Mouse (Mus musculus) hindbrain, embryonic 15.5 days (tissue): ENCODE data around the gene Zfp710. TPM values are rescaled to one million over a fixed set of nuclear protein-coding genes. Genes with fewer than 3 reads are reported as not detected.

Experiments used
- ATAC-seq: fragments of 200-750 bp; cut with Nextera tagmentation; 2 replicates; pipeline ENCODE4 v1.8.0; 2017; ENCODE audit warnings: low read depth, moderate number of reproducible peaks, moderate TSS enrichment; ENCODE audit not compliant: low FRiP score
- H3K27ac ChIP-seq: fragments of 300-500 bp; sonication (generic); replicated peaks from 2 replicates; pipeline ENCODE4 v1.5.1; 2015; ENCODE audit warnings: mild to moderate bottlenecking, inconsistent platforms
- H3K27me3 ChIP-seq: fragments of 300-500 bp; sonication (generic); 2 replicates; pipeline ENCODE4 v1.6.1; 2015; ENCODE audit warnings: control low read depth, inconsistent platforms
- H3K36me3 ChIP-seq: fragments of 300-500 bp; sonication (generic); 2 replicates; pipeline ENCODE4 v1.6.1; 2015; ENCODE audit warnings: control low read depth, inconsistent platforms
- H3K4me1 ChIP-seq: fragments of 300-500 bp; sonication (generic); replicated peaks from 2 replicates; pipeline ENCODE4 v1.6.1; 2015; ENCODE audit warnings: control low read depth, inconsistent platforms
- H3K4me2 ChIP-seq: fragments of 300-500 bp; sonication (generic); 2 replicates; pipeline ENCODE4 v1.6.1; 2015; ENCODE audit warnings: moderate library complexity, mild to moderate bottlenecking, inconsistent platforms
- H3K4me3 ChIP-seq: fragments of 300-500 bp; sonication (generic); 2 replicates; pipeline ENCODE4 v1.5.1; 2015; ENCODE audit warnings: mild to moderate bottlenecking, inconsistent platforms
- H3K9ac ChIP-seq: fragments of 300-500 bp; sonication (generic); 2 replicates; pipeline ENCODE4 v1.6.1; 2015; ENCODE audit warnings: inconsistent platforms
- H3K9me3 ChIP-seq: fragments of 300-500 bp; sonication (generic); 2 replicates; pipeline ENCODE4 v1.6.1; 2016; ENCODE audit warnings: control low read depth, inconsistent platforms
- WGBS: fragments of 180-500 bp; shearing (Covaris S2); methylation state at CpG from one replicate; pipeline ENCODE4 v1.1.7; 2015; 5-methylcytosine and 5-hydroxymethylcytosine counted together
- polyA plus RNA-seq: library from polyadenylated mRNA; unstranded; fragments of >200 nt; fragmentation: Nextera tagmentation; extraction: Ambion mirVana; gene quantifications from 2 replicates; pipeline ENCODE4 v1.2.1, GENCODE M21; 2015

The Zfp710 gene
- polyA plus RNA-seq, 1 experiment from 2014 or later = 16.3 TPM

GRCm38 (mm10) chr7:80134454-80135172 is 110.0 kb downstream of the Zfp710 start:
- Histone ChIP-seq H3K4me1 (peaks cover 14% of the 10 kb centered on the region), H3K27me3 (no peaks in the 10 kb centered on the region), H3K9ac (no peak overlapping the region), H3K36me3 (no peaks in the 10 kb centered on the region), H3K4me3 (no peak overlapping the region), H3K9me3 (no peaks in the 10 kb centered on the region), H3K27ac (peak overlapping the region; percentile 61), H3K4me2 (no peak overlapping the region)
- ATAC-seq = peak; percentile 85
- 43% methylated on average over 8 of the region's 8 CpGs for WGBS

DNA sequence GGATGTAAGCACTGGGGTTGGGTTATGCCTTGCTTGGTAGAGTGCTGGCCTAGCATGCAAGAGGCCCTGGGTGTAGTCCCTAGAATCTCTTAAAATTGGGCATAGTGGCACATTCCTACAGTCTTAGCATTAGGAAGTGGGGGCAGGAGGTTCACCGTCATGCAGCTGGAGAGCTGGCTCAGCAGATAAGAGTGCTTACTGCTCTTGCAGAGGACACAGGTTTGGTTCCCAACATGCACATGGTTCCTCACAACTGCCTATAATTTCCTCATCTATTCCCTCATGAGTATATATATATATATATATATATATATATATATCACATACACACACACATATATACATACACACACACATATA is 110.5 kb downstream of the Zfp710 start:
- peaks cover 14% of the 10 kb centered on the region for H3K4me1 ChIP-seq
- ATAC-seq = peak; percentile 37; the same call in 1 of the 2 replicates
- no peaks in the 10 kb centered on the region for H3K27me3 ChIP-seq
- WGBS = 91% methylated on average over 1 of the region's 1 CpGs
- no peak overlapping the region for H3K9ac ChIP-seq
- H3K36me3 ChIP-seq = no peaks in the 10 kb centered on the region
- H3K4me2 ChIP-seq = no peak overlapping the region
- H3K27ac ChIP-seq = peak overlapping the region; percentile 61; the same call in 1 of the 2 replicates
- H3K4me3 ChIP-seq = no peak overlapping the region
- no peaks in the 10 kb centered on the region for H3K9me3 ChIP-seq

DNA sequence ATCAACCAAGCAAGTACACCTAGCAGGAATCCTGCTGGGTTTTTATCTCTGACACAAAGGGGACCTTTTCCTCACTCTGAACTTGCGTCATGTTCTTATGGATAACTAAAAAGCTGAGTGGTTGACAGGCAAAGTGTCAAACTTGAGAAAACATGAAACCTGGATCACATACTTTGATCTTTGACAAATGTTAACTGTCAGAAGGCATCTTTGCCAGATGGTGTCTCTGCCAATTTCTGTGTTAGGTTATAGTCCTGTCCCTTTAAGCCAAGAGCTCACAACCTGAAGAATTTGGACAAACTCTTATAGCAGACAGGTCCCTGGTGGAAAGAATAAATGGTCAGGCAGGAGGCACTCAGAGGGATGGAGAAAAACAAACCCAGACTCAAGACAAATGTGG is 113.8 kb downstream of the Zfp710 start:
- Histone ChIP-seq H3K4me3 (no peak overlapping the region), H3K4me2 (no peak overlapping the region), H3K4me1 (peaks cover 20% of the 10 kb centered on the region), H3K27ac (no peak overlapping the region), H3K36me3 (no peaks in the 10 kb centered on the region), H3K27me3 (no peaks in the 10 kb centered on the region), H3K9me3 (no peaks in the 10 kb centered on the region), H3K9ac (no peak overlapping the region)
- ATAC-seq = no peak
- 74% methylated on average over 1 of the region's 1 CpGs for whole genome bisulfite sequencing

DNA sequence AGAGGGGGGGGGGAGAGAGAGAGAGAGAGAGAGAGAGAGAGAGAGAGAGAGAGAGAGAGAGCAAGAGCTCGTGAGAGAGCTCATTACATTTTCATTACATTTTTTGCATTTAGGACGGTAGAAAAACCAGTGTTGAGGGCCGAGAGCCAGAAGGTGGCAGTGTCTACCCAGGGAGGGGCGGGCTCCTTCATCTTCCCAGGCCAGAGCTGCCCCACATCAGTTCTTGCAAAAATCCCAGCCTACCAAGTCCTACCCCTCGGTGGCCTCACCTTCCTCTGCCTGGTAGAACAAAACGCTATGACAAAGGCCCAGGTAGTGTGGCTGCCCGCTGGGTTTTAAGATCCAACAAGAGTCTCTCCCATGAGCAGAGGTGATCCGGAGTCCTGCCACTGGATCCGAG is 116.2 kb downstream of the Zfp710 start:
- Histone ChIP-seq H3K4me2 (no peak overlapping the region), H3K4me3 (no peak overlapping the region), H3K9me3 (no peaks in the 10 kb centered on the region), H3K27ac (no peak overlapping the region), H3K27me3 (no peaks in the 10 kb centered on the region), H3K4me1 (peaks cover 13% of the 10 kb centered on the region), H3K36me3 (no peaks in the 10 kb centered on the region), H3K9ac (no peak overlapping the region)
- ATAC-seq = peak; percentile 81
- 17% methylated on average over 9 of the region's 9 CpGs for WGBS

Other genes starting within 250 kb of the Zfp710 start
- 0.19 TPM in 1 of 2 replicates, not detected in the other for gene Mesp1, start 231.0 kb upstream of the Zfp710 start, polyA plus RNA-seq
- 1.1 and 1.3 TPM in 2 replicates for gene Mesp2, start 214.1 kb upstream of the Zfp710 start, polyA plus RNA-seq
- 3.3 and 4.2 TPM in 2 replicates for gene Anpep, start 163.8 kb upstream of the Zfp710 start, polyA plus RNA-seq
- 42.0 and 43.4 TPM in 2 replicates for gene Ap3s2, start 104.2 kb upstream of the Zfp710 start, polyA plus RNA-seq
- gene Arpin, start 89.5 kb upstream of the Zfp710 start, polyA plus RNA-seq = 18.9 and 19.2 TPM in 2 replicates
- gene Idh2, start 90.6 kb downstream of the Zfp710 start, polyA plus RNA-seq = 215 and 225 TPM in 2 replicates
- gene Sema4b, start 162.0 kb downstream of the Zfp710 start, polyA plus RNA-seq = 22.7 and 25.7 TPM in 2 replicates
- gene Cib1, start 208.0 kb downstream of the Zfp710 start, polyA plus RNA-seq = 36.4 and 38.3 TPM in 2 replicates
- gene Gdpgp1, start 208.1 kb downstream of the Zfp710 start, polyA plus RNA-seq = 4.5 and 4.6 TPM in 2 replicates
- gene Ttll13, start 221.6 kb downstream of the Zfp710 start, polyA plus RNA-seq = 1.9 and 2.5 TPM in 2 replicates
- gene Ngrn, start 236.4 kb downstream of the Zfp710 start, polyA plus RNA-seq = 65.2 and 73.8 TPM in 2 replicates
- 23.9 and 32.1 TPM in 2 replicates for gene Vps33b, start 244.8 kb downstream of the Zfp710 start, polyA plus RNA-seq